Mouse (Mus musculus) liver (tissue): ENCODE data around the gene Tulp1.
"Not testable (repeated sequence)": the region's sequence is repeated elsewhere in the genome, so short reads cannot be mapped to it uniquely, and the experiment has no call there.

ENCODE experiments used
- DNase-seq: peaks from one replicate; pipeline ENCODE4 v3.0.0-alpha.2; 2020; ENCODE audit warnings: mixed read lengths

The Tulp1 gene

GRCm38 (mm10) chr17:28363507-28363906 is 1.5 kb downstream of the Tulp1 start:
- no peak for DNase-seq

GRCm38 (mm10) chr17:28362653-28363292 is 2.2 kb downstream of the Tulp1 start:
- no peak for DNase-seq

- no peak for DNase-seq
Measured at GRCm38 (mm10) chr17:28361921-28362652, 2.9 kb downstream of the Tulp1 start.

GRCm38 (mm10) chr17:28360531-28361277 is 4.3 kb downstream of the Tulp1 start:
- no peak for DNase-seq

- DNase-seq, result not testable (repeated sequence)
Measured at GRCm38 (mm10) chr17:28358576-28359261, 6.3 kb downstream of the Tulp1 start.

- DNase-seq, result no peak
Measured at GRCm38 (mm10) chr17:28355871-28356270, 9.2 kb downstream of the Tulp1 start.

- DNase-seq, result peak; percentile 70
Measured at GRCm38 (mm10) chr17:28352018-28352417, 13.0 kb downstream of the Tulp1 start.

- no peak for DNase-seq
Measured at GRCm38 (mm10) chr17:28351353-28351890, 13.6 kb downstream of the Tulp1 start.

GRCm38 (mm10) chr17:28350466-28351352 is 14.3 kb downstream of the Tulp1 start, which contains the start of gene Tead3:
Tead3 (minus strand) TSS chr17:28350817.
- peak; percentile 86 for DNase-seq

- no peak for DNase-seq
Measured at GRCm38 (mm10) chr17:28349901-28350465, 15.0 kb downstream of the Tulp1 start.

- DNase-seq, result no peak
Measured at GRCm38 (mm10) chr17:28349264-28349880, 15.7 kb downstream of the Tulp1 start.

- DNase-seq, result no peak
Measured at GRCm38 (mm10) chr17:28348211-28348610, 16.8 kb downstream of the Tulp1 start.

- DNase-seq, result no peak
Measured at GRCm38 (mm10) chr17:28347327-28347726, 17.7 kb downstream of the Tulp1 start.

- no peak for DNase-seq
Measured at GRCm38 (mm10) chr17:28345882-28346281, 19.1 kb downstream of the Tulp1 start.

GRCm38 (mm10) chr17:28345271-28345721 is 19.7 kb downstream of the Tulp1 start:
- no peak for DNase-seq

- DNase-seq, result no peak
Measured at GRCm38 (mm10) chr17:28344670-28345069, 20.4 kb downstream of the Tulp1 start.

GRCm38 (mm10) chr17:28344050-28344607 is 20.9 kb downstream of the Tulp1 start:
- DNase-seq, result peak; percentile 51

- peak; percentile 88 for DNase-seq
Measured at GRCm38 (mm10) chr17:28341091-28341490, 23.9 kb downstream of the Tulp1 start.

GRCm38 (mm10) chr17:28340578-28340977 is 24.4 kb downstream of the Tulp1 start:
- DNase-seq, result no peak

GRCm38 (mm10) chr17:28337547-28337946 is 27.5 kb downstream of the Tulp1 start:
- no peak for DNase-seq
